Mouse (Mus musculus) fibroblast of lung, adult 2 months (primary cell): ENCODE results near the gene Osbpl7.
A peak's percentile ranks its signal among the peaks of the same experiment; 100 is the strongest.

Source experiments
- DNase-seq: peaks from one replicate; pipeline ENCODE4 v3.0.0-alpha.2; 2011; ENCODE audit warnings: low read depth

Osbpl7 gene

GRCm38 (mm10) chr11:97050216-97050943 lies at the start of gene Osbpl7:
Gene Osbpl7 (plus strand): TSS chr11:97050628.
- peak; percentile 42 for DNase-seq

DNA sequence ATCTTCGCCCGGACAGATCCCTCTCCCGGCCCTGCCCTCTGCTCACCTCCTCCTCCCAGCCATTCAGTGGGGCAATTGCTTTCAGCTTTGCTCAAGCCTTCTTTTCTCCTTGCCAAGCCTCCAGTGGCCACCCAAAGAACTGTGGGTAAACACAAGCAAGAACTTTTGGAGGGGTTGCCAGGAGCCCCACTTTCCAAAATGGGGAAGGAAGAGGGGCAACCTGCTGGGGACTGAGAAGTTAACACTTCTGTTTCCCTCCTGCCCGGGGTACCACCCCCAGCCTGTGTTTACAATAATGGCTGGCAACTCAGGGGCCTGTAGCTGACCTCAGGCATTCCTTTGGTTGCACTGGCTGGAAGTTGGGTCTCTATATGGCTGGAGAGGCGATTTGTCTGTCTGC lies 47.3 kb upstream of the Osbpl7 start:
- DNase-seq: no peak

DNA sequence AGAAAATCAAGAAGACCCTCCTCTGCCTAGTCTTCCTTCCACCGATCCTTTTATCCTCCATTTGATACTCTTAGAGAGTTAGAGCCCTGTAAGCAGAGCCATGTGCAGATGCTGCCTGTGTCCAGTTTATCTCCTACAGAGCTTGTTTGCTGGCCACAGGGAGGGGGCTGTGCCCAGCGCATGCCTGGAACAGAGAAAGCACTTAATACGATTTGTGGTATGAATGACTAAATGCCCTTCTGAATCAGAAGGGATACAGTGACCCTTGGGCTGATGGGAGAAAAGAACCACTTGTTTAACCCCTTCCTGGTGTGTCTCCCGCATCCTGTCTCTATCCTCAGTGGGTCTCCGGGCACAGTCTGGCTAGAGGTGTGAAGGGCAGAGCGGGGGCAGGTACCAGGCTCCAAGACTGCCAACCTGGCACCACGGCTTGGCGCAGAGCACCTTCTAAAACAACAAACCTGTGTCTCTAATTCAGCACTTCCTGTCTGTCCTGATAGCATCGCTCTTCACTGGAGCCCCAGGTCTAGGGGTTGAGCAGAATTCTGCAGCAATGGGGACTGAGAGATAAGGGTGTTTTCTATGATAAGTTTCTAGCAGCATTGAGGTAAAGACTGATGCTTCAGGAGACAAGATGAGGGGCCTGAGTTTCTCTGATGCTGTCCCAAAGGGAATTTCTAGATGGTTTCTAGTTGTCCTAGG lies 43.2 kb upstream of the Osbpl7 start:
- peak; percentile 56 for DNase-seq

DNA sequence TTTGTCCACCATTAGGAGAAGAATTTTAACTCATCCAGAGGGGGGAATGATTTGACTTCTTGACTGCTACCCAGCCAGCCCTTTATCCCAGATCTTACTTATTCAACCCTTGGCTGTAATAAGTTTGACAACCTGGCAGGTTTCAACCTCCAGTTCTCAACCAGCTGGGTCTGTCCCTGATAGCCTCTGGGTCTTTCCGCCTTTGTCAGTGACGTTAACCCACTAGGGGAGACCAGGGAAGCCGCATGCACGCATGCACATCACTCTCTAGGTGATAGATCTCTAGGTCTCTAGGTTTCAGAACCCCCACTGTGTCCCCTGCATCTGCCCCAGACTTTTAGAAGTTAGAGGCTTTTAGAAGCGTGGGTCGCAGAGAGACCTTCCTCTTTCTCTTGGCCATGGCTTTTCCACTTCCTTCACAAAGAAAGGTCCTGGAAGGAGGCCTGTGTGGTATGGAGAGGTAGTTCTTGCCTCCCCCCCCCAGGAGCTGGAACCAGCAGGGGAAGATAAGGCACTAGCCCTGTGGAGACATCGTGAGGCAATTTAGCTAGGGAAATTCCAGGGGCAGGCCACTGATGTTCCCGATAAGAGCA lies 41.1 kb upstream of the Osbpl7 start:
- no peak for DNase-seq

DNA sequence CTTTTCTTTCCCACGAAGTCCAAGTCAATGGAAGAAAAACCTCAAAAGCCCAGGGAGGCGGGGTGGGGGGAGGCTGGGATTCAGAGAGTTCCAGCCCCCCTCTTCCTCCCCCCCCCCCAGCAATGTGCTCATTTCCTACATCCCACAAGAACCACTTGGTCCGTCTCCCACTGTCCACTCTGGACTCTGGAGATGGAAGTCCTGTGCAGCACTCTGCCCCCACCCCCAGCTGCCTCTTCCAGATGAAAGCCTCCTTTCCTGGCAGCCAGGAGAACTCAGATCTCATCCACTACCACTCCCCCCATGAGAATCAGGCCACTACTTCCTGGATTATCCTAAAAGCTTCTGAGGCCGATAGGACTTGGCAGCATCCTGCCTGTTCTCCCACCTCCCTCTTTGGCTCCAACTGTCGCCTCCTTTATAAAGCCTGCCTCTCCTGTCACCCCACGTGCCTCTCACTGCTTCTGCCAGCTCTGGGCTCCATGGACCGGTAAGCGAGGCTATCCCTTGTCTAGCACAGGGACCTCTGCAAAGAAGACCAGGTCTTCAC lies 37.2 kb upstream of the Osbpl7 start, which contains the start of gene Sp6:
Sp6 (plus strand) TSS at position 274 of the 550 bp plus-strand sequence.
- no peak for DNase-seq

DNA sequence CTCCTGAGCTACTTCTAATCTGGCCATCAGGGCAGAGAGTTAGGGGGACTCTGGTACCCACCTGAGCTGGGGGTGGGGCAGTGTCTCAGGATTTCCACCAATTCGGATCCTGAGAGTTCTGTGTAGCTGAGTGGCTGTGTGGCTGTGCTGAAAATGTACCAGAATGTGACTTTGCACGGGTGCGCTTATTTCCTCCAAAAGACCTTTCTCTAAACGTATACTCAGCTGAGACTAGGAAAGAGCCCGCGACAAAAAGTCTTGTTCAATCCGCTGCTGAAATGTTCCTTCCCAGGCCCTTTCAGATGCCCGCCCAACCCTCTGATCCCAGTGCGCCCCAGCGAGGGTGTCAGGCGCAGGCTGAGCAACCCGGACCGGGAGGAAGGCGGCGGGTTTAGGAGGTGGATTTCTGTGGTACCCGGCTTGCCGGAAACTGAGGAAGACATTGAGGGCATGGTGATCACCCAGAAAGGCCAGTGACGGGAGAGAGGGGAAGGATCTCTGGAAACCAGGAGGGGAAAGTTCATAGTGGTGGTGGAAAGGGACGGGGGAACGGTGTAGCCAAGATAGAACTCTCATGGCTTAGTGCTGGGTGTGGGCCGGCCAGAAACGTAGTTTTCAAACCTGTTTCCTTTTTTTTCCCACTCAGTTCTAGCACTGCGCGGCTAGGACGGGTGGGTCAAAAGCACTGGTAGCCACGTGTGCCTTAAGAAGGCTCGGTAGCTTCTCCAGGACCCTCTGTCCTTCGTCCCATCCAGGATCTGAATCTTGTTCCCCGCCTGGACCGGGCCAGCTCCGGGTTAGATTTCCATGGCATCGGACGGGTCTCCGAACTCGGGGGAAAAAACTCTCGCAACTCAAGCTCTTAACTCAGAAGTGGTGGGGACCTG lies 32.5 kb upstream of the Osbpl7 start:
- no peak for DNase-seq

GRCm38 (mm10) chr11:97018583-97019344 lies 31.7 kb upstream of the Osbpl7 start:
- DNase-seq: no peak

- no peak for DNase-seq
These were observed 31.1 kb upstream of the Osbpl7 start for GRCm38 (mm10) chr11:97019345-97019708.

DNA sequence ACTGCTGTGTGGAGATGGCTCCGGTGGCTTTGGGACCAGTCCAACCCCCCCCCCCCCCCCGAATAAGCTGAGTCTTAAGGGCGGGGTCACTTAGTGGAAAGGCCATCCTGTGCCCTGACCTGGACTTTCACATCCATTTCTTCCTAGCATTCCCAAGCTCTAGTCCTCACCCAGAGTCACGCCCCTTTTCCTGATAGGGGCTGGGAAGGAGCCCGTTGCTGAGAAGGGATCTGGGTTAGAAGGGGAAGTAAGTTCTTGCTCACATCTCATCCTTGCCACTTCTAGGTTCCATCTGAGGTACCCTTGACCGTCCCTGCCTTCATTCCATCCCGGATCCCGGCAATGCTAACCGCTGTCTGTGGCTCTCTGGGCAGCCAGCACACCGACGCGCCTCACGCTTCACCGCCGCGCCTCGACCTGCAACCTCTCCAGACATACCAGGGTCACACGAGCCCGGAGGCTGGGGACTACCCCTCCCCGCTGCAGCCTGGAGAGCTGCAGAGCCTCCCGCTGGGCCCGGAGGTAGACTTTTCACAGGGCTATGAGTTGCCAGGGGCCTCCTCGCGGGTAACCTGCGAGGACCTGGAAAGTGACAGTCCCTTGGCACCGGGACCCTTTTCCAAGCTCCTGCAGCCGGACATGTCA lies 29.2 kb upstream of the Osbpl7 start:
- DNase-seq: no peak

GRCm38 (mm10) chr11:97021873-97022484 lies 28.4 kb upstream of the Osbpl7 start:
- no peak for DNase-seq

DNA sequence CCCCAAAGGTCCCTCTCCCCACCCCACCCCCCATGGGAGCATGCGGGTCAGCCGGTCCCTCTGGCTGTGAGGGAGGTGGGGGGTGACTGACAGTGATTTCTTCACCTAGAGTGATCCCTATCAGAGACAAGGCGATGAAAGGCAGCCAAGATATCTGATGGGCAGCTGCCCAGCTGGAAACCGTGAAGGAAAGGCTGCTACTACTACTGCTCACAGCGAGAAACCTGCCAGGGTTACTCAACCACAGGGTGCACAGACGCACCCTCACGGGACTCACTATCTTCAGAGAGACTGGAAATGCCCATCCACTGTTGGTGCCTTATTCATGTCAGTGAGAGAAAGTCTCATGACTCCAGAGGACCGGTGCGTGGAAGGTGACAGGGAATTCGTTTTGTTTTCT lies 25.5 kb upstream of the Osbpl7 start:
- no peak for DNase-seq

GRCm38 (mm10) chr11:97025721-97026344 lies 24.6 kb upstream of the Osbpl7 start:
- DNase-seq: peak; percentile 65

DNA sequence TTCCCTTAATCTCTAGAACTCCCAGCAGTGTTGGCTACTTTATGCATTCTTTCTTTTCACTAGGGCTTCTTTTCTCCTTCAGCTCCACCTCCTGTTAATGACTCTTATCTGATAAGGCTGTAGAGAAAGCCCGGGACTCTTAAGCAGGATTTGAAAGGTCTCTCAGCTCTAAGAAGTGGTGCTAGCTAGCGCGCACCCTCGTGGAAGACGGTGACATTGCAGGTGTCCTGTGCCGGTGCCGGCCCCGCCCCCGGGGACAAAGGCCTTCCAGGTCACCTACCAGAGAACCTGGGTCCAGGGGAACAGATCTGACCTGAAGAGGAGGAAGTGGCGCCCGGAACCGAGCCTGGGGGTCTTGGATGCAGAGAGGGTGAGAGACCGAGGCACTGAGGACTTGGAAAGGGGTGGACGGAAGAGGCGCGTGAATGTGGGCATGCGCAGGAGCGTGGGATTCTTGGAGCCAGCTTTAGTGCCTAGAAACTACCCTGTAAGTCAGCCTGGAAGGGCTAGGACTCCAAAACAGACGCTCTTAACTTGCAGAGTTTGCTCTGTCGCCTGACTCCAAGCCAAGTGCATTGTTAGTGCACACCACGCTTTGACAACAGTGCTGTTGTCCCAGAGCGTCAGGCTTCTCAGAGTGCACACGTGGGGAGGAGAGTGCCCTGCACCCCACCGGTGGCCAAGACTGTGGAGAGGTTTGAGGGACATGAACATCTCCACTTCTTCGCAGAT lies 20.6 kb upstream of the Osbpl7 start, which contains the start of gene Scrn2:
Scrn2 (plus strand) TSS at position 253 of the 732 bp plus-strand sequence.
- peak; percentile 73 for DNase-seq

- DNase-seq: no peak
These were observed 20.0 kb upstream of the Osbpl7 start for GRCm38 (mm10) chr11:97030426-97030825.

DNA sequence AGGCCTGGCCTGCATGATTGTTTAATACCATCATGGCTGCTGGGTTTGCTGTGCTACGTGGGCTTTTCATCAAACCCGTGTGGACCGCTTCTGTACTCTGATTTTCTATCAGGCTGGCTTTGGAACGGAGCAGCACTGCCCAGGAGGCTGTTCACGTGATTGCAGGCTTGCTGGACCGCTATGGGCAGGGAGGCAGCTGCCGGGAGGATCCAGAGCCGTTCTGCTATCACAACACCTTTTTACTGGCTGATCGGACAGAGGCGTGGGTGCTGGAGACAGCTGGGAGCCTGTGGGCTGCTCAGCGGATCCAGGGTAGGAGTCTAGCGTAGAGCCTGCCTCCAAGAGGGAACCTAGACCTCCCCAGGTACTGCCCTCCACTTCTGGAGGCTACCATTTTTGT lies 18.5 kb upstream of the Osbpl7 start:
- DNase-seq: no peak

- no peak for DNase-seq
These were observed 17.9 kb upstream of the Osbpl7 start for GRCm38 (mm10) chr11:97032499-97032898.

DNA sequence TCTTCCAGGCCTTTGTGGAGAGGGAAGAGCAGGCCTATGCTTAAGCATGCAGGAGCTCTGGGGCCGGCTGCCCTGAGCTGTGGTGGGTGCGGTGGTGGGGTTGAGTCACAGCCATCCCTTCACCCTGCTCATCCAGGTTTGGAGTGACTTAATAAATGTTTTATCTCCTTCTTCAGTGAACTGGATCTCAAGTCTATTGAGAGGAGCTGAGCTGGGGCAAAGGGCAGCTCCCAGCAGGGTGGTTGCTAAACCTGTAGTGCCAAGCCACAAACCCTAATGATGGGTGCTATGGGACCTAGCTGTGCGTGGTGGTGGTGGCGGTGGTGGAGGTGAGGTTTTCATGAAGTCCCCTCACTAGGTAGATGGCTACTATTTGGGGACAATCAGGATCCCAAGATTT lies 16.6 kb upstream of the Osbpl7 start:
- DNase-seq: no peak

DNA sequence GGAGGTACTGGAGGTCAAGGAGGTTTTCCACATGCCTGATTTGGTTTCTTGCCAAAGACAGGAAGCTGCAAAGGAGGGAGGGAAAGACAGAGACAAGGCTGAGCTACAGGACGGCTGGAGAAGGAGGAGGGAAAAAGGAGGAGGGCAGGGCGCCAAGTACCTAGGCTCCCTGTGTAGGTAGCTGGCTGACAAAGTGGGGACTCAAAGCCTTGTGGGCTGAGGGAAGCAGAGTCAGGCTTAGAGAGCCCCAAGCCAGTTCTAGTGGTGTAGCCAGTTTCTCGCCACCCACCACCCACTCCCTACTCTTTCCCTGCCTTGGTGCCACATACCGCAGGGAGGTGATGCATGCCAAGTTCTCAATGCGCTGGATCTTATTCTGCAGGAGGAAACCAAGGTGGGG lies 14.3 kb upstream of the Osbpl7 start:
- no peak for DNase-seq

GRCm38 (mm10) chr11:97038881-97039280 lies 11.5 kb upstream of the Osbpl7 start:
- DNase-seq: no peak
